Mouse (Mus musculus) left cerebral cortex, postnatal 36 days (tissue): ENCODE data around the gene Olfr187. TPM values are rescaled to one million over a fixed set of nuclear protein-coding genes. Genes with fewer than 3 reads are reported as not detected.
"Not testable (repeated sequence)": the region's sequence is repeated elsewhere in the genome, so short reads cannot be mapped to it uniquely, and the experiment has no call there.

Experiments used
- DNase-seq, 2 experiments: peaks; one replicate each; pipeline ENCODE4 v3.0.0; 2021 to 2022; ENCODE audit warnings: low spot score in 2 of 2, mixed read lengths in 1 of 2
- intact Hi-C: fragments of 180-260 bp; cut with DNase I; formaldehyde crosslinking; loops from one replicate; pipeline ENCODE4 v1.15.1; 2025
- total RNA-seq, 2 experiments: library from RNA; stranded (reverse); gene quantifications; 2 replicates each; pipeline ENCODE4 v1.2.3; 2021

The Olfr187 gene
- total RNA-seq: not detected

DNA sequence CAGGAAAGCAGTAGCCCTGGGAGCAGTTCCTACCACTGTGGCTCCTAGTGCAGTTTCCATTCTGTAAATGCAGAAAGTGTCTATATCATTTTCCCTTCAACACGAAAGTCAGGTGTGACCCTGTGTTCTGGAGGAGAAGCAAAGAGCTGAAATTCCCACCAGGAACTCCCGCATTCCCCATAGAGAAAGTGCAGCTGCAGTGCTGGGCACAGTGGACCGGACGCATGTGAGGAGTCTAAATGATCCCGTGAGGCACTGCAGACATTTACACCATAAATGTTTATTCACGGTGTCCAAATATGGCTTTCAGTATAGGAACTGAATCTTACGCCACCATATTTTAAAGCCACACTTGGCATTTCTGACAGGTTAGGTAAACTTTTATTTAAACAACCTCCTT is at the start of gene Olfr187:
TSS of gene Olfr187 (minus strand) at position 58 of the 400 bp plus-strand sequence.
- intact Hi-C loops: no loop called here
- DNase-seq: no peak

DNA sequence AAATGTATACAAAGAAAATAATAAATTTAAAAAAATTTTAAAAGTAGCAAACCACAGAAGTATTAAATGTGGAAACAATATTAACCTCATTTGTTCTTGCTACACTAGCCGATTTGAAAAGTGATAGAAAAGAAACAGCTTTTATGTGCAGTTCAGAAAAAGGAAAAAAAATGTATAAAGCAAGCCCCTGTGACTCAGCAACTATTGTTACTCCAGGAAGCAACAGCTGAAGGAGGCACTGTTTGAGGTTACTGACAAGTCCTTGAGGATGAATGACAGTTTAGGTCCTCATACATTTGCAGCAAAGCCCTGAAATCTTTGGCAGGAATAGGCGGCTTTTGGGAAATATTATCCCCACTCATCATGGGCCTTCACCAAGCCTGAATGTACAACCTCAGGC is 41.5 kb upstream of the Olfr187 start:
- intact Hi-C loops, DNase-seq: not testable (repeated sequence)

GRCm38 (mm10) chr16:59077905-59078304 is 38.3 kb upstream of the Olfr187 start, which contains the start of gene Olfr190:
Gene Olfr190, minus strand, starts transcription at chr16:59078005.
- DNase-seq: no peak
- intact Hi-C loops: no loop called here

DNA sequence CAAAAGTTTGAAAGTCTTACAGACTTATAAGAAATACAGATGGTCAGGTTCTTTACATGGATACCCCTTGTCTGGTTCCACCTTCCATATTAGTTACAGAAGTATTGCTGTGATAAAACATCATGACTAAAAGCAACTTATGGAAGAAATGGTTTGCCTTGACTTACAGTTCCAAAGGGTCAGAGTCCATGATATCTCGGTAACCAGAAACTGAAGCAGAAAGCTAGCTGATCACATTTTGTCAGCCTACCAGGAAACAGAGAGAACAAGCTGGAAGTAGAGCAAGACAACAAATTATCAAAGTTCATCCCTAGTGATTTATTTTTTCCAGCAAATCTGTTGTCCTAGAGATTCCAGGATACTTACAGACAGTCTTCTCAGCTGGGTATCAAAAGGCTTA is 34.0 kb upstream of the Olfr187 start:
- DNase-seq: no peak
- intact Hi-C loops: no loop called here

GRCm38 (mm10) chr16:59071755-59072154 is 32.2 kb upstream of the Olfr187 start:
- intact Hi-C loops: no loop called here
- DNase-seq: no peak

GRCm38 (mm10) chr16:59062411-59062810 is 22.8 kb upstream of the Olfr187 start:
- intact Hi-C loops: not testable (repeated sequence)

GRCm38 (mm10) chr16:59049286-59049685 is 9.7 kb upstream of the Olfr187 start:
- intact Hi-C loops, DNase-seq: not testable (repeated sequence)

More at GRCm38 (mm10) chr16:59062411-59062810, 22.8 kb upstream of the Olfr187 start:
- not testable (repeated sequence) for DNase-seq

- intact Hi-C loops: no loop called here
- no peak for DNase-seq
Observed at GRCm38 (mm10) chr16:59048860-59049259, 9.3 kb upstream of the Olfr187 start.

DNA sequence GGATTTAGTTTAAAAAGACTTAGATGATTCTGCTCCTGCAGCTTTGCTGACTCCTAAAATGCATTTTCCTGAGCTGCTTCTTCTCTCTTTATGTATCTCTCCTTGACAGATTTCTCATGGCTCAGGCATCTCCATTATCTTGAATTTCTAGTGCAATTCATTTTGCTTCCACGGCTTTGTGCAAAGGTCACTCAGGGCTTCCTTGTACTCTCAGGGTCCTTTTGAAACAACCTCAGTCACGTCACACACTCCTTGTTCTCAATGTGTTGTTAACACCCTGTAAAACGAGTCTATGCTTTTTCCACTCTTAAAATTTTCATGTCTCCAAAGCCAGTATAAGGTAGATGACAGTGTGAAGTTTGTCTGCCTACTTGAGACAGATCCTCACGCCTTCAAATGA is 8.0 kb upstream of the Olfr187 start:
- no peak for DNase-seq
- intact Hi-C loops: no loop called here

- intact Hi-C loops: no loop called here
- no peak for DNase-seq
Observed at GRCm38 (mm10) chr16:59045835-59046234, 6.3 kb upstream of the Olfr187 start.

DNA sequence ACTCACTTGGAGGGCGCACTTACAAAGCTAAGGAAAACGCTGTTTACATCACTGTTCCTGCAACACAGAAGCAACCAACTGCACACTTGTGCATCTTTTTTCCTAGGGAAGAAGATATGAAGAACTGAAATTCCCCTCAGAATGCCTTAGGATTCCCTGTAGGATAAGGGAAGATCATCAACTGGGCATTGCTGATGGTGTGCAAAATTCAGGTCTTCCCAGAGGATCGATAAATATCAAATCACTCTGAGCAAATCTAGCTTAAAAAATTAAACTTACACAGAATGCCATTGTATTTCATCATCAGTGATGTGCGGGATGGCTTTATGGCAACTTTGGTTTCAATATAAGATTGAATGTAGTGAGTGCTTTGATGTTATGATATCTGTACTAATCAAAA is 9.4 kb downstream of the Olfr187 start, which contains the start of gene Olfr186:
TSS of gene Olfr186 (minus strand) at position 101 of the 400 bp plus-strand sequence.
- no peak for DNase-seq

DNA sequence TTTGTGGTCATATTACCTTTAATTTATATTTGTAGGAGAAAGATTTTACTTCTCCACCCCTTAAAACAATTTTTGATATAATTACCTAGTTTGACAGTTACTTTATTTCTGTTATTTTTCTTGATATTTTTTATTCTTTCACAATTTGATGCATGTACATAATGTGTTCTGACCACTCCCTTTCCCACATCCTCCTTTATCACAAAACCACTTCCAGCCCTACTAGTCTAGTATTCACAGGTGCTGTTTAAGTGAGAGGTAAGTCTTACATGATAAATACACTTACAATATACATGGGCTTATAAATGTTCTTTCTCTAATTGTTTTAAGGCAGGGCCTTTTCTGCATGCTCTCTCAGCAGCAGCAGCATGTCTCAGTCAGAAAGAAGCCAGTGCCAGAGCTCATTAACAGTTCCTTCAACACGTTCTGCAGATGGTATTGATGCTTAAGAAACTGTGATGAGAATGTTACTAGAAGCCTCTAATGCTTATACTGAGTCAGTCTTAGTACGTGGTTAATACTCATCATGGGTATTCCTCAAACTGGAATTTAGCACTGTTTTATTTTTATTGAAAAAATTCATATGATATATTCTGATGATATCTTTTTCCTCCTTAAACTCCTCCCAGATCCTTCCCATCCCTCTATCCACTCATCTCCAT is 26.1 kb downstream of the Olfr187 start:
- no peak for DNase-seq
- intact Hi-C loops: no loop called here

More for the DNA sequence above, 9.4 kb downstream of the Olfr187 start, which contains the start of gene Olfr186:
- intact Hi-C loops: no loop called here

- DNase-seq: no peak
- intact Hi-C loops: no loop called here
Observed at GRCm38 (mm10) chr16:59007146-59007545, 32.4 kb downstream of the Olfr187 start.

- intact Hi-C loops: no loop called here
- DNase-seq: no peak
Observed at GRCm38 (mm10) chr16:58995057-58995456, 44.5 kb downstream of the Olfr187 start, which contains the start of gene Olfr183. Gene Olfr183, plus strand, starts transcription at chr16:58995357.

Other genes with a start within 250 kb of the Olfr187 start
- gene Olfr173, start 239.5 kb downstream of the Olfr187 start, total RNA-seq: not detected
- not detected for gene Olfr175-ps1, start 213.0 kb downstream of the Olfr187 start, total RNA-seq
- not detected for gene Olfr177, start 165.0 kb downstream of the Olfr187 start, total RNA-seq
- not detected for gene Olfr178, start 147.7 kb downstream of the Olfr187 start, total RNA-seq
- gene Olfr181, start 111.0 kb downstream of the Olfr187 start, total RNA-seq: not detected
- gene Olfr180, start 110.4 kb downstream of the Olfr187 start, total RNA-seq: not detected
- not detected for gene Olfr183, start 44.4 kb downstream of the Olfr187 start, total RNA-seq
- not detected for gene Olfr186, start 9.5 kb downstream of the Olfr187 start, total RNA-seq
- not detected for gene Olfr190, start 38.2 kb upstream of the Olfr187 start, total RNA-seq
- gene Olfr191, start 50.1 kb upstream of the Olfr187 start, total RNA-seq: not detected
- not detected for gene Olfr193, start 72.1 kb upstream of the Olfr187 start, total RNA-seq
- gene Olfr194, start 81.3 kb upstream of the Olfr187 start, total RNA-seq: not detected
- not detected for gene Olfr195, start 107.3 kb upstream of the Olfr187 start, total RNA-seq
- gene Olfr196, start 130.7 kb upstream of the Olfr187 start, total RNA-seq: not detected
- gene Olfr198, start 163.8 kb upstream of the Olfr187 start, total RNA-seq: not detected
- gene Olfr199, start 180.0 kb upstream of the Olfr187 start, total RNA-seq: not detected
- gene Olfr201, start 232.9 kb upstream of the Olfr187 start, total RNA-seq: not detected
- not detected for gene Olfr202, start 247.0 kb upstream of the Olfr187 start, total RNA-seq